In genomic region chr11:55096731-55097462, GRCm38 (mm10) we compare ENCODE assay signal across 7 mouse cellular contexts. TPM values are rescaled to one million over a fixed set of nuclear protein-coding genes. Genes with fewer than 3 reads are reported as not detected.
DNase-seq lines count a peak whose midpoint lies in the region; ATAC-seq and TF ChIP-seq lines count a peak whose summit lies in the region.

No protein-coding gene starts in this region.

- no peak for TF ChIP-seq CTCF in testis, adult 2 months (IDR thresholded peaks at IDR 0.05; ENCODE audit: control insufficient read depth, insufficient read depth, insufficient replicate concordance, low read depth, low read length)

- ATAC-seq in forebrain, embryonic 14.5 days = no peak
- no peak for ATAC-seq in limb, embryonic 15.5 days (ENCODE audit: insufficient number of reproducible peaks, low FRiP score, low TSS enrichment, low read depth)

- no peak for DNase-seq in testis, postnatal 10 days (ENCODE audit: low spot score)
- DNase-seq in forebrain, embryonic 14.5 days (ENCODE audit: low spot score) = no peak
- DNase-seq in yolk sac, embryonic 10.5 days (ENCODE audit: low spot score) = peak; percentile 34
- DNase-seq in ovary, adult 18-20 months (ENCODE audit: low spot score) = no peak
- DNase-seq in cerebellum, postnatal 14 days = no peak

- H3K27ac ChIP-seq in testis, adult 2 months (ENCODE audit: control insufficient read depth, insufficient read depth, low read depth, low read length) = peak overlapping the region; percentile 89
- H3K27ac ChIP-seq in forebrain, embryonic 14.5 days (ENCODE audit: low read depth, low read length) = no peak overlapping the region
- H3K27ac ChIP-seq in limb, embryonic 15.5 days = peak overlapping the region; percentile 85

- no peaks in the 10 kb centered on the region for H3K27me3 ChIP-seq in testis, adult 2 months (ENCODE audit: control insufficient read depth, insufficient read depth, low read length)
- 0 out of 2 replicates have a peak, but pooled peaks cover 3% of the 10 kb centered on the region for H3K27me3 ChIP-seq in forebrain, embryonic 14.5 days (replicated peaks; ENCODE audit: control insufficient read depth, insufficient read depth, low read length)
- no peaks in the 10 kb centered on the region for H3K27me3 ChIP-seq in limb, embryonic 15.5 days

- no peak overlapping the region for H3K9ac ChIP-seq in forebrain, embryonic 14.5 days (ENCODE audit: low read length)
- H3K9ac ChIP-seq in limb, embryonic 15.5 days = no peak overlapping the region

- no peaks in the 10 kb centered on the region for H3K9me3 ChIP-seq in forebrain, embryonic 14.5 days (replicated peaks; ENCODE audit: control insufficient read depth, low read length)
- H3K9me3 ChIP-seq in limb, embryonic 15.5 days = no peaks in the 10 kb centered on the region

- H3K36me3 ChIP-seq in testis, adult 2 months (ENCODE audit: control insufficient read depth, insufficient read depth, low read length) = no peaks in the 10 kb centered on the region
- no peaks in the 10 kb centered on the region for H3K36me3 ChIP-seq in forebrain, embryonic 14.5 days (ENCODE audit: control insufficient read depth, insufficient read depth, low read length)
- H3K36me3 ChIP-seq in limb, embryonic 15.5 days = no peaks in the 10 kb centered on the region

- peaks cover 10% of the 10 kb centered on the region for H3K4me1 ChIP-seq in testis, adult 2 months (ENCODE audit: control insufficient read depth, insufficient read depth, low read length)
- H3K4me1 ChIP-seq in forebrain, embryonic 14.5 days (ENCODE audit: control insufficient read depth, insufficient read depth, low read length) = peaks cover 3% of the 10 kb centered on the region; the same call in 1 of the 2 replicates
- H3K4me1 ChIP-seq in limb, embryonic 15.5 days = peaks cover 9% of the 10 kb centered on the region

- 35% methylated on average over 11 of the region's 11 CpGs for WGBS in forebrain, embryonic 14.5 days
- whole genome bisulfite sequencing in limb, embryonic 15.5 days = 24% methylated on average over 11 of the region's 11 CpGs

- peak overlapping the region; percentile 95 for H3K4me3 ChIP-seq in testis, adult 2 months (ENCODE audit: control insufficient read depth, low read depth, low read length)
- H3K4me3 ChIP-seq in forebrain, embryonic 14.5 days (ENCODE audit: low read depth, low read length) = peak overlapping the region; percentile 51
- H3K4me3 ChIP-seq in limb, embryonic 15.5 days = peak overlapping the region; percentile 62

- peak overlapping the region; percentile 72 for H3K4me2 ChIP-seq in forebrain, embryonic 14.5 days (ENCODE audit: low read length)
- peak overlapping the region; percentile 84 for H3K4me2 ChIP-seq in limb, embryonic 15.5 days

- TF ChIP-seq POLR2A in testis, adult 2 months (IDR thresholded peaks at IDR 0.05; ENCODE audit: control insufficient read depth, low read depth, low read length) = no peak

RNA-seq across cellular contexts. Expression of gene Gm2a, which starts 1.0 kb away (rescaled TPM):
- 115 and 137 TPM in 2 replicates for polyA plus RNA-seq in testis, adult 2 months (2012; rRNA removed)
- polyA plus RNA-seq in forebrain, embryonic 14.5 days (2014; fragmentation: Nextera tagmentation; extraction: Ambion mirVana) = 22.5 and 22.8 TPM in 2 replicates
- 38.9 and 43.1 TPM in 2 replicates for polyA plus RNA-seq in limb, embryonic 15.5 days (2015; fragmentation: Nextera tagmentation; extraction: Ambion mirVana)

RNA-seq across cellular contexts. Expression of gene Ccdc69, which starts 19.0 kb away (rescaled TPM):
- polyA plus RNA-seq in testis, adult 2 months (2012; rRNA removed) = 2.1 and 2.2 TPM in 2 replicates
- 0.20 and 0.56 TPM in 2 replicates for polyA plus RNA-seq in forebrain, embryonic 14.5 days (2014; fragmentation: Nextera tagmentation; extraction: Ambion mirVana)
- 1.7 and 3.8 TPM in 2 replicates for polyA plus RNA-seq in limb, embryonic 15.5 days (2015; fragmentation: Nextera tagmentation; extraction: Ambion mirVana)

RNA-seq across cellular contexts. Expression of gene Slc36a3, which starts 54.6 kb away (rescaled TPM):
- polyA plus RNA-seq in testis, adult 2 months (2012; rRNA removed) = 87.6 and 103 TPM in 2 replicates
- not detected in 2 replicates for polyA plus RNA-seq in forebrain, embryonic 14.5 days (2014; fragmentation: Nextera tagmentation; extraction: Ambion mirVana)
- polyA plus RNA-seq in limb, embryonic 15.5 days (2015; fragmentation: Nextera tagmentation; extraction: Ambion mirVana) = not detected in 2 replicates

Comparison
In these comparisons a context has a peak if more than half of its experiments do, and no peak if none do; other contexts are left out.
1. RNA of gene Slc36a3, which starts 54.6 kb away (polyA plus RNA-seq): 87.6 to 103 TPM in testis, adult 2 months; not detected in forebrain, embryonic 14.5 days and not detected in limb, embryonic 15.5 days; every median in the first group is over 10 times any median in the second.
2. Peak in every context shown above with its lines, with median percentiles within 50 percentile points of each other: H3K4me3 ChIP-seq.